Mouse (Mus musculus) midbrain, embryonic 16.5 days (tissue): ENCODE results near the gene Morn1. TPM values are rescaled to one million over a fixed set of nuclear protein-coding genes. Genes with fewer than 3 reads are reported as not detected.

Experiments used
- ATAC-seq: fragments of 200-750 bp; cut with Nextera tagmentation; 2 replicates; pipeline ENCODE4 v1.8.0; 2017; ENCODE audit warnings: moderate TSS enrichment
- H3K27ac ChIP-seq: fragments of 300-500 bp; sonication (generic); 2 replicates; pipeline ENCODE4 v1.5.1; 2014; ENCODE audit warnings: mild to moderate bottlenecking, low read length, mixed read lengths
- H3K27me3 ChIP-seq: fragments of 300-500 bp; sonication (generic); 2 replicates; pipeline ENCODE4 v1.6.1; 2014; ENCODE audit warnings: low read depth, low read length, mixed read lengths; ENCODE audit not compliant: control insufficient read depth, insufficient read depth
- H3K36me3 ChIP-seq: fragments of 300-500 bp; sonication (generic); 2 replicates; pipeline ENCODE4 v1.6.1; 2014; ENCODE audit warnings: mild to moderate bottlenecking, low read length, moderate library complexity, mixed read lengths; ENCODE audit not compliant: control insufficient read depth, insufficient read depth
- H3K4me1 ChIP-seq: fragments of 300-500 bp; sonication (generic); 2 replicates; pipeline ENCODE4 v1.6.1; 2014; ENCODE audit warnings: mild to moderate bottlenecking, low read length, mixed read lengths; ENCODE audit not compliant: control insufficient read depth, insufficient read depth
- H3K4me2 ChIP-seq: fragments of 300-500 bp; sonication (generic); 2 replicates; pipeline ENCODE4 v1.6.1; 2014; ENCODE audit warnings: mild to moderate bottlenecking, low read length, mixed read lengths
- H3K4me3 ChIP-seq: fragments of 300-500 bp; sonication (generic); 2 replicates; pipeline ENCODE4 v1.5.1; 2014; ENCODE audit warnings: low read depth, mild to moderate bottlenecking, low read length, moderate library complexity, mixed read lengths
- H3K9ac ChIP-seq: fragments of 300-500 bp; sonication (generic); 2 replicates; pipeline ENCODE4 v1.6.1; 2014; ENCODE audit warnings: low read depth, low read length, mixed read lengths
- H3K9me3 ChIP-seq: fragments of 300-500 bp; sonication (generic); replicated peaks from 2 replicates; pipeline ENCODE4 v1.6.1; 2014; ENCODE audit warnings: mild to moderate bottlenecking, low read length, mixed read lengths; ENCODE audit not compliant: control insufficient read depth, poor library complexity, severe bottlenecking
- WGBS: fragments of 180-500 bp; shearing (Covaris S2); extraction: QIAGEN DNeasy Blood & Tissue Kit; methylation state at CpG from one replicate; pipeline ENCODE4 v1.1.7; 2014; 5-methylcytosine and 5-hydroxymethylcytosine counted together
- polyA plus RNA-seq: library from polyadenylated mRNA; unstranded; fragments of >200 nt; fragmentation: Nextera tagmentation; extraction: Ambion mirVana; gene quantifications from 2 replicates; pipeline ENCODE4 v1.2.1, GENCODE M21; 2015

Morn1 gene
- polyA plus RNA-seq, 1 experiment from 2014 or later: 8.9 TPM

DNA sequence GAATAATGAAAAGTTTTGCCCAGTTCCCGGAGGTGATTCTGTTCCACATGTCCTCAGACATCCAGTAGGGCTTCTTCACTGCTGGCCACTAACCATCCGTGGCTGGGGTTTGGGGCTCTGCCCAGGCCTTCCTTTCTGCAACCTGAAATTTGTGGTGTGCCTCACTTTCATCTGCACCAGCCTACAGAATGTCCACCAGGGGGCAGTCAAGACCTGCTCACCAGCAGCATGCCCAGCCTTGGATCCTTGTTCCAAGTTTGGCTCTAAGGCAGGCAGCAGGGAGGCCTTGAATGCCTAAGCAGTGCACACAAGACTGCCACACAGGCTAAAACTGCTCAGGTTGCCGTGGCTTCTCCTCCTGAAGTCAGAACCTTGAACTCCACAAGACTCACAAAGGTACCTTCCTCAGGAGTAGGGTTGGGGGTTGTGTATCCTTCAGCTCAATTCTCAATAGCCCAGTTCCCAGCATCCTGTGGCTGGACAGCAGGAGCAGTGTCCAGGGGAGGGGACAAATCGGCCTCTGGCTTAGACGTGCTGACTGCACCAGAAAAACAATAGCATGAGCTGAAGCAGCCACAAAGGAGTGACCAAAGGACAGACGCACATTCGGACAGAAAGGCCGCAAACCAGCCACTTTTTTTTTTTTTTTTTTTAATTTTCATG is 9.0 kb downstream of the Morn1 start:
- Histone ChIP-seq H3K4me2 (no peak overlapping the region), H3K36me3 (0 out of 2 replicates have a peak, but pooled peaks cover 2% of the 10 kb centered on the region), H3K4me1 (0 out of 2 replicates have a peak, but pooled peaks cover 3% of the 10 kb centered on the region), H3K9ac (no peak overlapping the region; the same call in 1 of the 2 replicates), H3K27ac (no peak overlapping the region), H3K9me3 (no peaks in the 10 kb centered on the region), H3K27me3 (no peaks in the 10 kb centered on the region), H3K4me3 (no peak overlapping the region)
- ATAC-seq: peak; percentile 84
- 27% methylated on average over 8 of the region's 8 CpGs for WGBS

DNA sequence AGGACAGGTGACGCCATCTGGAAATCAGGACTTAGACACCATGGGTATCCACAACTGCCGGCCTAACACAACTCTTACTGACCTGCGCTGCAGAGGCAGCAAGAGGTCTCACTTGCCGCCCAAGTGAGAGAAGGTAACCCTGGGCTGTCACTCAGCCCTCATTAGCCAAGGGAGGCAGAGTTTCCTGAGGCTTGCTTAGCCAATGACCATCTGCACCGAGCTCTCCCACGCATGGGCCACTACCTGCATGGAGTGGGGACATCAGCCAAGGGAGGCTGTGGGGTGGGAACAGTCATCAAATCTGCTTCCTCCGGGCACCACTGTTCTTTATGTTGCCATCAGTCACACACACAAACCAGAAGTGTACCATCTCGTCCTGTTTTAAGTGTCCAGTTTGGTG is 9.6 kb downstream of the Morn1 start:
- Histone ChIP-seq H3K27ac (no peak overlapping the region), H3K4me3 (no peak overlapping the region), H3K9me3 (no peaks in the 10 kb centered on the region), H3K4me1 (0 out of 2 replicates have a peak, but pooled peaks cover 3% of the 10 kb centered on the region), H3K4me2 (no peak overlapping the region), H3K27me3 (no peaks in the 10 kb centered on the region), H3K9ac (no peak overlapping the region), H3K36me3 (no peaks in the 10 kb centered on the region)
- WGBS: 83% methylated on average over 8 of the region's 8 CpGs
- 0 out of 2 replicates have a peak, but pooled peaks have one; percentile 21 for ATAC-seq

DNA sequence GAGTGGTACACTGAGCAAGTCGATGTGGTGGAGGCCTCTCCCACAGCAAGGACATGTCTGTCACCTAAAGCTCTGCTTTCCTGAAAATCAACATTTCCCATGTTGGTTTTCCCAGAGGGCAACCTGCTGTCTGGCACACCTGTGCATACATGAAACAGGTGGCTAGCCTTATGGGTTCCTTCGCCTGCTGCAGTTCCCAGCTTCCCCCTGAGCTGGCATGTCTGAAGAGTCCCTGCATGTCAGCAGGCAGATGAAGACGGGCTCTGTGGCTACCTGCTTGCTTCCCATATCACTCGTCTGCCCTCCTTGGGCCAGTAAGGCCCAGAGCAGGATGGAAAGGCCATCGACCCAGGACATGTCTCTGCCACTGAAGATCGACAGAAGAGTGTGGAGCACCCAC is 11.1 kb downstream of the Morn1 start:
- Histone ChIP-seq H3K27me3 (no peaks in the 10 kb centered on the region), H3K4me2 (no peak overlapping the region), H3K4me3 (no peak overlapping the region), H3K9me3 (no peaks in the 10 kb centered on the region), H3K9ac (no peak overlapping the region), H3K27ac (no peak overlapping the region), H3K36me3 (no peaks in the 10 kb centered on the region), H3K4me1 (0 out of 2 replicates have a peak, but pooled peaks cover 3% of the 10 kb centered on the region)
- no peak for ATAC-seq
- WGBS: 89% methylated on average over 6 of the region's 6 CpGs

DNA sequence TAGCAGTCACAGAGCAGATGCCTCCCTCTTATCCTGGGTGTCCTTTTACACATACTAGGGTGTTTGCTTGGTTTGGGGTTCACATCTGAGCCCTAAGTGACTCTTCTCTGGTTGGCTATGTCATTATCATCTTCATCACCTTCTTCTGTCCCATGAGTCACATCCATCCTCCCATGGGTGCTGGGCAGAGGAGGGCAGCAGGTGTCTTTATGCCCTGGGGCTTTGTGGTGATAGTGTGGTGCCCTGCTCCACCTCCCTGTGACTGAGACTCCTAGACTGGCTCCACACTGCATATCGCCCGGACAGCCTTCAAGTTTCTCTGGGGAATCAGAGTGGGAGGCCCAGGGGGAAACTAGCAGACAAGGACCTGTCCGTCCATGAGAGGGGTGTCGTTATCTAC is 12.2 kb downstream of the Morn1 start:
- Histone ChIP-seq H3K36me3 (no peaks in the 10 kb centered on the region), H3K9me3 (no peaks in the 10 kb centered on the region), H3K27ac (no peak overlapping the region), H3K4me1 (0 out of 2 replicates have a peak, but pooled peaks cover 3% of the 10 kb centered on the region), H3K9ac (no peak overlapping the region), H3K27me3 (no peaks in the 10 kb centered on the region), H3K4me3 (no peak overlapping the region), H3K4me2 (no peak overlapping the region)
- 74% methylated on average over 4 of the region's 4 CpGs for WGBS
- ATAC-seq: no peak

DNA sequence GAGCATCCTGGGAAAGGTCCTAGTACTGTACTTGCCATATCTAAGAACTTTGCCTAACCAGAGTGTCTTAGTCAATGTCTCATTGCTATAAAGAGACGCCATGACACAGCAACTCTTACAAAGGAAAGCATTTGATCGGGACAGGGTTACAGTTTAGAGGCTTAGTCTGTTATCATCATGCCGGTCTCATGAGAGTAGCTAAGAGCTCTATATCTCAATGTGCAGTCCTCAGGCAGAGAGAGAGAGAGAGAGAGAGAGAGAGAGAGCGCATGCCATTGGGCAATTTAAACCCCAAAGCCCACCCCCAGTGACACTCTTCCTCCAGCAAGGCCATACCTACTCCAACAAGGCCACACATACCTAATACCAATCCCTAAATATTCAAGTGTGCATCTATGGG is 21.5 kb downstream of the Morn1 start:
- ATAC-seq: no peak
- no peak overlapping the region for H3K9ac ChIP-seq
- no peaks in the 10 kb centered on the region for H3K27me3 ChIP-seq
- no peaks in the 10 kb centered on the region for H3K4me1 ChIP-seq
- H3K27ac ChIP-seq: no peak overlapping the region
- H3K36me3 ChIP-seq: no peaks in the 10 kb centered on the region
- 95% methylated on average over 4 of the region's 4 CpGs for WGBS
- no peak overlapping the region for H3K4me2 ChIP-seq
- H3K4me3 ChIP-seq: no peak overlapping the region
- no peaks in the 10 kb centered on the region for H3K9me3 ChIP-seq

DNA sequence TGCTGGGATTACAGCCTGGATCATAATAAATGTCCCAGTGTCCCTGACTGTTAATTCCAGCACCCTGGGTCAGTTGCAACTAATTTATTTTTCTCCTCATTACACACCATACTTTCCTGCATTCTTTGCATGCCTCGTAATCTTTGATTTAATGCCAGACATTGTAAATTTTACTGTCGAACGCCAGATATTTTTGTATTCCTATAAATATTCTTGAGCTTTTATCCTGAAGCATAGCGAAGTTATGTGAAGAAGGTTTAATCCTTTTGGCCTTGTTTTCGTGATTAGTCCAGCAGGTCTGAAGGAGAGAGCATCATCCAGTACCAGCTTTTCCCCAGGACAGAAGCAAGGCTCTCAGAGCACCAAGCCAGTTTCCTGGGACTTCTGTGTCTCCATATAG is 23.1 kb downstream of the Morn1 start:
- WGBS: 90% methylated on average over 5 of the region's 5 CpGs
- H3K36me3 ChIP-seq: no peaks in the 10 kb centered on the region
- H3K9me3 ChIP-seq: no peaks in the 10 kb centered on the region
- no peak overlapping the region for H3K9ac ChIP-seq
- H3K4me3 ChIP-seq: no peak overlapping the region
- no peak overlapping the region for H3K4me2 ChIP-seq
- H3K4me1 ChIP-seq: no peaks in the 10 kb centered on the region
- H3K27ac ChIP-seq: no peak overlapping the region
- no peaks in the 10 kb centered on the region for H3K27me3 ChIP-seq
- ATAC-seq: no peak

DNA sequence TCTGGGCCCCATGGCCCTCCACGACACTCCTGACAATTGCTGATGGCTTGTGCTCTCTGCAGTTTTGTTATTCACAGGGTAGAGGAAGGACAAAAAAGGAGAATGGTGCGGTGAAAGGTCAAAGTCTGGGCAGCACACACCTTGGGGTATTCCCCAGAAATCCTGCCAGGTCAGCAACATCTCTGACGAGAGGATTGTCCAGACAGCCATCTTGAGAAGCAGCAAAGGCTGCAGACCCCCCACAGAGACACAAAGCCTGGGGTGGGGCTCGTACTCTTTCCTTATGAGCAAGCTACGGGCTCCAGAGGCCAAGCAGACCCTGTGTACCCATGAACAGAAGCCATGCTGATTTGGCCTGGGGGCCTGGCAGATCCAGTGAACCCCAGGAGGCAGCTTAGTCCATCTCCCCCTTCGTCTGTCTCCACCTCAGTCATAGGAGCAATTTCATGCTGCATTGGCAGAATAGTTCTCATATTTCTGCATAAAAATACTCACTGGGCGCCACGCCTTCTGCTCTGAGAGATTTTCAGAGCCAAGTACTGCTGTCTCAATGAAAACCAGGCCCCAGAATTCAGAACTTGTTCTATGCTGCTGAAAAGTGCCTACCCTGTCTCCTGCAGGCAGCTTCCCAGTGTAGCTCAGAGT is 27.5 kb downstream of the Morn1 start:
- no peaks in the 10 kb centered on the region; the same call in 1 of the 2 replicates for H3K4me1 ChIP-seq
- no peak overlapping the region for H3K4me3 ChIP-seq
- no peak overlapping the region for H3K4me2 ChIP-seq
- no peaks in the 10 kb centered on the region for H3K36me3 ChIP-seq
- H3K27ac ChIP-seq: no peak overlapping the region
- no peak for ATAC-seq
- 62% methylated on average over 8 of the region's 8 CpGs for WGBS
- H3K9me3 ChIP-seq: no peaks in the 10 kb centered on the region
- H3K9ac ChIP-seq: no peak overlapping the region
- H3K27me3 ChIP-seq: no peaks in the 10 kb centered on the region

DNA sequence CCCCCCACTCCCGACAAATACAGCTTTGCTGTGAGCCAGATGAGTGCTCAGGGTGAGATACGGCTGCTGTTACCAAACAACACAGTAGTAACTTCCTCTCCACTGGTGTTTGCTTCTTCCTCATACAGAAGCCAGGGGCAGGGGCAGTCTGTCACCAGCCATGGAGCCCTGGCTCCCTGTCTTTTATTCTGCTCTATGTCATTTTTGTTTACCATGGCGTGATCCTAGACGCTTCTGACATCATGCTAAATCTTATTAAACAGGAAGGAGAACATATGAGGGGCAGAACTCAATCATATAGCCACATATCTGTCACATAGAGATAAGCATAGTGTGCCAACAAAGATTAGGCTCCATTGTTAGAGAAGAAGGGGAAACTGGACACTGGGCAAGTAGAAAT is 30.2 kb downstream of the Morn1 start:
- no peak for ATAC-seq
- no peaks in the 10 kb centered on the region for H3K9me3 ChIP-seq
- 83% methylated on average over 4 of the region's 4 CpGs for WGBS
- H3K4me3 ChIP-seq: no peak overlapping the region
- no peak overlapping the region for H3K9ac ChIP-seq
- no peaks in the 10 kb centered on the region for H3K36me3 ChIP-seq
- H3K27ac ChIP-seq: no peak overlapping the region
- no peaks in the 10 kb centered on the region; the same call in 1 of the 2 replicates for H3K4me1 ChIP-seq
- H3K4me2 ChIP-seq: no peak overlapping the region
- H3K27me3 ChIP-seq: no peaks in the 10 kb centered on the region

DNA sequence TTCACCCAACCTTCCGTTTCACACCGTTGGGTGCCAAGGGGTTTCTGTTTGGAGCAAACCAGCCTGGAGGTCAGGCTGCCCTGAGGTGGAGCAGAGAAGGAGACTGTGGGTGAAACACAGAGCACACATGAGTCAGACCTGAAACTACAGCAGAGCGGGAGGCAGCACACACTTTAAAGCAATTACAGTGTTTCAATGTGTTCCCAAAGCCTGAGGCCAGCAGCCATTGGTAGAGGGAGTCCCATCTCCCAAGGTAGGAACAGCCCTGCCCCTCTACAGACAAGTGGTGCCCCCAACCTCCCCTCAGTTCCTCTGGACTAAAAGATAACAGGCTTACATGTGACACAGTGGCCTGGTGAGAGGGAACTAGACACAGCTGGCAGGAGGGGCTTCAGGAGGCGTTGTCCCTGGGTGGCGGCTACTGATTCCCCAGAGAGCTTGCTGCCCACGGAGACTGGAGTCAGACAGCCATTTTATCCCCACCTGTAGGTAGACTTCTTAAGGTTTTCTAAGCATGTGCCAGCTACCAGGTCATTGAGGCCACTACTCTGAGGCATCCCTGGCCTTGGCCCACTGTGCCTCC is 31.1 kb downstream of the Morn1 start:
- Histone ChIP-seq H3K36me3 (no peaks in the 10 kb centered on the region), H3K9me3 (no peaks in the 10 kb centered on the region), H3K4me2 (no peak overlapping the region), H3K9ac (no peak overlapping the region), H3K27me3 (no peaks in the 10 kb centered on the region), H3K4me3 (no peak overlapping the region), H3K4me1 (peaks cover 4% of the 10 kb centered on the region), H3K27ac (no peak overlapping the region)
- 79% methylated on average over 6 of the region's 6 CpGs for WGBS
- ATAC-seq: no peak
